In the genomic region with DNA sequence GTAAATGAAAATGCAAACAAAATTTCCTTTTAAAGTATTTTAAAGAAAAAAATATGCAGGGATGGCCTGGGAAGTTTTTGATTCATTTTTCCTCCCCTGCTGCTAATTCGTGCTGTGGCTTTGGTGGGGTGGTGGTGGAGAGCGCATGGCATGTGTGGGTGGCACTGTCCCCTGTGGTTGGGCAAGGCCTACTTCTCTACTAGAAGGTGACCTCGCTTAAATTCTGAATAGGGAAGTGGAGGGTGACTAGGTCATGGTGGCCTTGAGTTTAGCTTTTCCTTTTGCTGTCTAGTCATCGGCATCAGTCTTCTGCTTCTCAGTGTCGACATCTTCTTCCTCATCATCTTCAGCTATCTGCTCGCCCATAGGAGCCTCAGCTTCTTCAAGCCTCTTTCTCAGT, we compare ENCODE assay signal across 20 mouse cellular contexts.
DNase-seq lines count a peak whose midpoint lies in the region; ATAC-seq and TF ChIP-seq lines count a peak whose summit lies in the region.
"Had no signal": no experiment of that assay in that cellular context is flagged by ENCODE, and none has a peak within 500 bp of the region (broad histone marks: within the 10 kb centered on the region; RNA-seq: fewer than 3 reads in every experiment).

No protein-coding gene starts in this region.

- no peak overlapping the region for H3K27ac ChIP-seq in midbrain, postnatal 0 days (ENCODE audit: low read depth, low read length)
- H3K27ac ChIP-seq: embryonic facial prominence, embryonic 10.5 days; embryonic facial prominence, embryonic 12.5 days; forebrain, embryonic 13.5 days; forebrain, embryonic 15.5 days had no signal

- no peak overlapping the region for H3K9ac ChIP-seq in midbrain, postnatal 0 days (replicated peaks; ENCODE audit: low read length, poor library complexity, severe bottlenecking)
- H3K9ac ChIP-seq: embryonic facial prominence, embryonic 12.5 days; forebrain, embryonic 13.5 days; forebrain, embryonic 15.5 days had no signal

- no peaks in the 10 kb centered on the region for H3K9me3 ChIP-seq in midbrain, postnatal 0 days (ENCODE audit: low read length)
- H3K9me3 ChIP-seq: embryonic facial prominence, embryonic 10.5 days; embryonic facial prominence, embryonic 12.5 days; forebrain, embryonic 13.5 days; forebrain, embryonic 15.5 days had no signal

- TF ChIP-seq POLR2A in lung, adult 2 months (IDR thresholded peaks at IDR 0.05; ENCODE audit: borderline replicate concordance, extremely low read depth, low read depth, low read length), result no peak

- H3K4me2 ChIP-seq in midbrain, postnatal 0 days (ENCODE audit: low read depth, low read length, poor library complexity, severe bottlenecking), result no peak overlapping the region
- H3K4me2 ChIP-seq: embryonic facial prominence, embryonic 12.5 days; forebrain, embryonic 13.5 days; forebrain, embryonic 15.5 days had no signal

- ATAC-seq in granulocyte monocyte progenitor cell, adult 5-6 weeks (replicated peaks; ENCODE audit: poor library complexity, severe bottlenecking), result peak; percentile 93
- ATAC-seq in megakaryocyte progenitor cell, adult 5-6 weeks (replicated peaks; ENCODE audit: poor library complexity), result peak; percentile 86
- ATAC-seq in midbrain, postnatal 0 days (ENCODE audit: low FRiP score), result no peak
- ATAC-seq: forebrain, embryonic 13.5 days; forebrain, embryonic 15.5 days had no signal

- WGBS in lung, adult 2 months, result 81% methylated on average over 6 of the region's 6 CpGs
- whole genome bisulfite sequencing in midbrain, postnatal 0 days, result 92% methylated on average over 6 of the region's 6 CpGs

- TF ChIP-seq CTCF in lung, adult 2 months (IDR thresholded peaks at IDR 0.05; ENCODE audit: insufficient read depth, low read length), result no peak
- TF ChIP-seq CTCF in midbrain, postnatal 0 days (IDR thresholded peaks at IDR 0.05), result no peak

- H3K27me3 ChIP-seq in midbrain, postnatal 0 days (ENCODE audit: insufficient read depth, low read length), result no peaks in the 10 kb centered on the region
- H3K27me3 ChIP-seq: embryonic facial prominence, embryonic 12.5 days; forebrain, embryonic 13.5 days; forebrain, embryonic 15.5 days had no signal

- DNase-seq in lung, postnatal 36 days, result peak; percentile 3
- DNase-seq in lung, adult 2 months, result no peak
- DNase-seq in ovary, postnatal 14 days (ENCODE audit: low spot score), result no peak
- DNase-seq in midbrain, postnatal 0 days (ENCODE audit: low spot score), result no peak
- DNase-seq in kidney, adult 9 months, result no peak
- DNase-seq: adrenal gland, adult 2 months; adrenal gland, postnatal 10 days; adrenal gland, postnatal 25 days; cerebellum, adult 11 months; cerebellum, adult 18-20 months; cerebellum, adult 8-10 months; cerebellum, adult 9-11 months; cerebellum, postnatal 14 days; cerebellum, postnatal 36 days had no signal

- no peaks in the 10 kb centered on the region for H3K4me1 ChIP-seq in lung, adult 2 months (ENCODE audit: control insufficient read depth, insufficient read depth, low read length)
- no peaks in the 10 kb centered on the region for H3K4me1 ChIP-seq in midbrain, postnatal 0 days (ENCODE audit: insufficient read depth, low read length)
- H3K4me1 ChIP-seq: embryonic facial prominence, embryonic 10.5 days; embryonic facial prominence, embryonic 12.5 days; forebrain, embryonic 13.5 days; forebrain, embryonic 15.5 days had no signal

- H3K4me3 ChIP-seq in lung, adult 2 months (replicated peaks; ENCODE audit: extremely low read depth, low read depth, low read length), result no peak overlapping the region
- H3K4me3 ChIP-seq in midbrain, postnatal 0 days (ENCODE audit: low read depth, low read length), result no peak overlapping the region
- H3K4me3 ChIP-seq: embryonic facial prominence, embryonic 10.5 days; embryonic facial prominence, embryonic 12.5 days; forebrain, embryonic 13.5 days; forebrain, embryonic 15.5 days had no signal

- no peaks in the 10 kb centered on the region for H3K36me3 ChIP-seq in midbrain, postnatal 0 days (ENCODE audit: insufficient read depth, low read length)
- H3K36me3 ChIP-seq: embryonic facial prominence, embryonic 10.5 days; embryonic facial prominence, embryonic 12.5 days; forebrain, embryonic 15.5 days had no signal
